Mouse (Mus musculus): Measurements from ENCODE around the gene Pcdh7. TPM values are rescaled to one million over a fixed set of nuclear protein-coding genes. Genes with fewer than 3 reads are reported as not detected.

Pcdh7 gene
- total and polyA plus RNA-seq, 2 experiments, result 0.32 to 1.5 TPM

DNA sequence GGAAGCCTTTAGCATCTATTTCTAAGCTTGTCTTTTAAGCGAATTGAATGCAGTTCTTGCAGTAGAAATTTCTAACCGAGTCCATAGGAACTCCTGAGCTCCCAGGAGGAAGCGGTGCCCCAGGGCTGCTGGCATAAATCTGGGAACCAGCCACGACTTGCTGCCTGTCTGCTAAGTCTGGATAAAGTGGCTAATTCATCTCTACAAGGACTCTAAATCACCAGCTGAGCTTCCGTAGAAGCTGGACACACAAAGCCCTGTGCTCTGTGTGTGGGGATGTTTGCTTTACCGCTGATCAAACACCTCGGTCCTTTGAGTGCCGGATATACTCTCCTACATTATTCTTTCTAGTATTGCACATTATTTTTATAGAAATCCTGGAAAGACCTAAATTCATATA, 308.0 kb downstream of the Pcdh7 start:
- no peak for TF ChIP-seq CTCF (IDR thresholded peaks at IDR 0.05; ENCODE audit: low read depth, low read length)
- TF ChIP-seq POLR2A (IDR thresholded peaks at IDR 0.05; ENCODE audit: extremely low read depth, insufficient read depth, low read length), result no peak
- WGBS, result 45% methylated on average over 8 of the region's 8 CpGs
- no peak for DNase-seq (ENCODE audit: extremely low read depth, low read depth, low spot score)
- no peaks in the 10 kb centered on the region for H3K4me1 ChIP-seq (ENCODE audit: control insufficient read depth, insufficient read depth, low read length)
- no peaks in the 10 kb centered on the region for H3K36me3 ChIP-seq (ENCODE audit: control insufficient read depth, insufficient read depth, low read length)
- no peaks in the 10 kb centered on the region for H3K79me2 ChIP-seq (ENCODE audit: control insufficient read depth, insufficient read depth, low read length)
- no peaks in the 10 kb centered on the region for H3K27me3 ChIP-seq (ENCODE audit: control insufficient read depth, insufficient read depth, low read length)
- H3K27ac ChIP-seq (replicated peaks; ENCODE audit: insufficient read depth, low read depth, low read length), result no peak overlapping the region
- no peak overlapping the region for H3K4me3 ChIP-seq (ENCODE audit: insufficient read depth, low read depth, low read length)
- H3K9ac ChIP-seq (ENCODE audit: low read depth, low read length), result no peak overlapping the region

DNA sequence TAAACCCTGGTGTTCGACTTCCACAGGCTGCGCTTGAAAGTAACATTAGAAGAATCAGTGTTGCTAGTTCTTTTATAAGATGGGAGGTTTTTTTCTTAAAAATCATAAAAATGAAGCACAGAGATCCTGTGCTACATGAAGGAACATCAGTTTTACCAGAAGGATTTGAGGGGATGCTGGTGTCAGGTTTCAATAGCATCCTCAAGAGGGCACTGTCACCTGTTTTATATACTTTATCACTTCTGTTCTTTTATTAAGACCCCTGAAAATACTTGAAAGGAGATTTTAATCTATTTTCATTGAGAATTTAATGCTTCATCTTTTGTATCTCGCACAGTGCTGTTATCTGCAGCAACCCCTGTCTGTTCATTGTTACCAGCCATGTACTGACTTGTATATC, 322.1 kb downstream of the Pcdh7 start:
- Histone ChIP-seq H3K27ac (replicated peaks; ENCODE audit: insufficient read depth, low read depth, low read length) (no peak overlapping the region), H3K27me3 (ENCODE audit: control insufficient read depth, insufficient read depth, low read length) (no peaks in the 10 kb centered on the region), H3K9ac (ENCODE audit: low read depth, low read length) (no peak overlapping the region), H3K79me2 (ENCODE audit: control insufficient read depth, insufficient read depth, low read length) (no peaks in the 10 kb centered on the region), H3K4me1 (ENCODE audit: control insufficient read depth, insufficient read depth, low read length) (no peaks in the 10 kb centered on the region), H3K4me3 (ENCODE audit: insufficient read depth, low read depth, low read length) (no peak overlapping the region), H3K36me3 (ENCODE audit: control insufficient read depth, insufficient read depth, low read length) (no peaks in the 10 kb centered on the region)
- TF ChIP-seq POLR2A (IDR thresholded peaks at IDR 0.05; ENCODE audit: extremely low read depth, insufficient read depth, low read length) (no peak), CTCF (IDR thresholded peaks at IDR 0.05; ENCODE audit: low read depth, low read length) (no peak)
- DNase-seq (ENCODE audit: extremely low read depth, low read depth, low spot score), result no peak
- 76% methylated on average over 3 of the region's 3 CpGs for WGBS

DNA sequence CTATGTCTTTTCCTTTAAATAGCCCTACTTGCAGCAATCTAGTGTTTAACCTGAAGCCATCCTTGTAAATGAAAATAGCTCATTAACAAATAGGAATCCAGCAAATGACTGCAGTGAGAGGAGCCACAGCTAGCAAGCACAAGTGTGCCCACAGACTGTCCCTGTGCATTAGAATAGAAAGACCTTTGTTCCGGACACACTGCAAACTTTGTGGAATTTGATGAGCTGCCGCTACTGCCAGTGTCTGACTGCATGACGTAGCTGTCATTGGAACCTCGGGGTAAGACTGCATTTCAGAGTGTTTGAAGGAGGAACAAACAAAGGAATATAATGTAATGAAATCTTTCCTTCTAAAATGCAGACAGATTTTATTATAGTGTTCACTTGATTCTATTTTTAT, 326.4 kb downstream of the Pcdh7 start:
- Histone ChIP-seq H3K27ac (replicated peaks; ENCODE audit: insufficient read depth, low read depth, low read length) (no peak overlapping the region), H3K79me2 (ENCODE audit: control insufficient read depth, insufficient read depth, low read length) (no peaks in the 10 kb centered on the region), H3K27me3 (ENCODE audit: control insufficient read depth, insufficient read depth, low read length) (no peaks in the 10 kb centered on the region), H3K9ac (ENCODE audit: low read depth, low read length) (no peak overlapping the region), H3K4me1 (ENCODE audit: control insufficient read depth, insufficient read depth, low read length) (no peaks in the 10 kb centered on the region), H3K4me3 (ENCODE audit: insufficient read depth, low read depth, low read length) (no peak overlapping the region), H3K36me3 (ENCODE audit: control insufficient read depth, insufficient read depth, low read length) (no peaks in the 10 kb centered on the region)
- WGBS, result 39% methylated on average over 4 of the region's 4 CpGs
- TF ChIP-seq CTCF (IDR thresholded peaks at IDR 0.05; ENCODE audit: low read depth, low read length) (no peak), POLR2A (IDR thresholded peaks at IDR 0.05; ENCODE audit: extremely low read depth, insufficient read depth, low read length) (no peak)
- no peak for DNase-seq (ENCODE audit: extremely low read depth, low read depth, low spot score)

DNA sequence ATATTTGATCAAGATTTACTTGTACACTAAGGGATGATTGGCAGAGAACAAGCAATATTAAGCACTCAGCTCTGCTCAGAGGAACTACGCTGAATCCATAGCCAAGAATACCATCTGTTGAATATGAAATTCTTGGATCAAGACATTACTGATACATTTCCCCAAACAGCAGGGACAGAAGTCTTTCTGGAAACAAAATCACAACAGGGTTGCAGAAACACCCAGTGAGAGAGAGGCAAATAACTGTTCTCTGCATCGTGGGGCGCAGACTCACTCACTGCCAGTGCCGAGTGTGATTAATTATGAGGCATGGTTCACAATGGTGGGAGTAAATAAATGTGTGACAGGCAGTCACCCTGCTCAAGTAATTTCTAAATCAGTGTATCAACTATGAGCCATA, 363.3 kb downstream of the Pcdh7 start:
- Histone ChIP-seq H3K4me1 (ENCODE audit: control insufficient read depth, insufficient read depth, low read length) (no peaks in the 10 kb centered on the region), H3K27me3 (ENCODE audit: control insufficient read depth, insufficient read depth, low read length) (no peaks in the 10 kb centered on the region), H3K79me2 (ENCODE audit: control insufficient read depth, insufficient read depth, low read length) (no peaks in the 10 kb centered on the region), H3K9ac (ENCODE audit: low read depth, low read length) (no peak overlapping the region), H3K4me3 (ENCODE audit: insufficient read depth, low read depth, low read length) (no peak overlapping the region), H3K27ac (replicated peaks; ENCODE audit: insufficient read depth, low read depth, low read length) (no peak overlapping the region), H3K36me3 (ENCODE audit: control insufficient read depth, insufficient read depth, low read length) (no peaks in the 10 kb centered on the region)
- DNase-seq (ENCODE audit: extremely low read depth, low read depth, low spot score), result no peak
- TF ChIP-seq CTCF (IDR thresholded peaks at IDR 0.05; ENCODE audit: low read depth, low read length) (no peak), POLR2A (IDR thresholded peaks at IDR 0.05; ENCODE audit: extremely low read depth, insufficient read depth, low read length) (no peak)
- 88% methylated on average over 4 of the region's 4 CpGs for WGBS

DNA sequence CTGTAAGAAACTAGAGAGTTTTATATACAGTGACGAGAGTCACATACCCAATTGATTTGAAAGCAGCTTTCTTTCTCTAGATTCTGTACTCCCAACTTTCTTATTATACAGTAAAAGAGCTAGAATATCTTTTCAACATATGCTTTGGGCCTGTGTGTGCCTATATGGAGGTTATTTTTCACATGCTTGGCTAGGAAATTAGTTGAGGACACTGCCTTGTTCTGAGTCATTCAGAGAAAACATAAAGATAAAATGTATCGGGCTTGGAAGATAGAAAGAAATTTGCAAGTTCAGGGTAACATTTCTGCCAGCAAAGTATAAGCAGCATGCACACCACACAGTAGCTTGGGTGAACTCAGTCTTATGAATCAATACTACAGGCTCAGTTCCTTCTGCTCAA, 364.5 kb downstream of the Pcdh7 start:
- H3K79me2 ChIP-seq (ENCODE audit: control insufficient read depth, insufficient read depth, low read length), result no peaks in the 10 kb centered on the region
- no peak overlapping the region for H3K4me3 ChIP-seq (ENCODE audit: insufficient read depth, low read depth, low read length)
- no peaks in the 10 kb centered on the region for H3K27me3 ChIP-seq (ENCODE audit: control insufficient read depth, insufficient read depth, low read length)
- no peaks in the 10 kb centered on the region for H3K4me1 ChIP-seq (ENCODE audit: control insufficient read depth, insufficient read depth, low read length)
- DNase-seq (ENCODE audit: extremely low read depth, low read depth, low spot score), result no peak
- WGBS, result 80% methylated on average over 2 of the region's 2 CpGs
- H3K36me3 ChIP-seq (ENCODE audit: control insufficient read depth, insufficient read depth, low read length), result no peaks in the 10 kb centered on the region
- TF ChIP-seq CTCF (IDR thresholded peaks at IDR 0.05; ENCODE audit: low read depth, low read length) (no peak), POLR2A (IDR thresholded peaks at IDR 0.05; ENCODE audit: extremely low read depth, insufficient read depth, low read length) (no peak)
- H3K27ac ChIP-seq (replicated peaks; ENCODE audit: insufficient read depth, low read depth, low read length), result no peak overlapping the region
- H3K9ac ChIP-seq (ENCODE audit: low read depth, low read length), result no peak overlapping the region

DNA sequence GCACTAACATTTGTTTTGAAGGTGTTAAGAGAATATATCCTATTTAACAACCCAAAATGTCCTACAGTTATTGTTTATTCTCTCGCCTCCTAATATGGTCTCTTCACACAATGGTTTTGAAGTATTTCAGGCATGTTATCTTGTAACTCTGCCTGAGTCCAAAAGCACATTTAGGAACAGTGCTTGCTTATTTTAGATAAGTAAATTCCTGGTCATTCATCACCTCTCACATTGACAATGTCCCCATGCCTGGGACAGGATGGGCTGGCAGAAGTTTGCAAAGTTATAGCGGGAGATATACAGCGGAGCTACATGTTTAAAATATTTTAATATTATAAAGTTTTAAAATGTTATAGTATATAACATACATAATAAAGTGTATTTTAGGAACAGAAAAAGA, 365.3 kb downstream of the Pcdh7 start:
- TF ChIP-seq POLR2A (IDR thresholded peaks at IDR 0.05; ENCODE audit: extremely low read depth, insufficient read depth, low read length), result no peak
- TF ChIP-seq CTCF (IDR thresholded peaks at IDR 0.05; ENCODE audit: low read depth, low read length), result no peak
- DNase-seq (ENCODE audit: extremely low read depth, low read depth, low spot score), result no peak
- H3K27ac ChIP-seq (replicated peaks; ENCODE audit: insufficient read depth, low read depth, low read length), result no peak overlapping the region
- H3K9ac ChIP-seq (ENCODE audit: low read depth, low read length), result no peak overlapping the region
- no peaks in the 10 kb centered on the region for H3K27me3 ChIP-seq (ENCODE audit: control insufficient read depth, insufficient read depth, low read length)
- H3K36me3 ChIP-seq (ENCODE audit: control insufficient read depth, insufficient read depth, low read length), result no peaks in the 10 kb centered on the region
- no peak overlapping the region for H3K4me3 ChIP-seq (ENCODE audit: insufficient read depth, low read depth, low read length)
- no peaks in the 10 kb centered on the region for H3K4me1 ChIP-seq (ENCODE audit: control insufficient read depth, insufficient read depth, low read length)
- 71% methylated on average over 3 of the region's 3 CpGs for WGBS
- no peaks in the 10 kb centered on the region for H3K79me2 ChIP-seq (ENCODE audit: control insufficient read depth, insufficient read depth, low read length)

Measured in liver, adult 2 months (tissue).